Mouse (Mus musculus) forelimb bud, embryonic 11.5 days (tissue): ENCODE results near the gene 1600012H06Rik.
"Not testable (repeated sequence)": the region's sequence is repeated elsewhere in the genome, so short reads cannot be mapped to it uniquely, and the experiment has no call there.

Source experiments
- DNase-seq: peaks from one replicate; pipeline ENCODE4 v3.0.0-alpha.2; 2012; ENCODE audit warnings: low read depth, low spot score

Gene 1600012H06Rik

DNA sequence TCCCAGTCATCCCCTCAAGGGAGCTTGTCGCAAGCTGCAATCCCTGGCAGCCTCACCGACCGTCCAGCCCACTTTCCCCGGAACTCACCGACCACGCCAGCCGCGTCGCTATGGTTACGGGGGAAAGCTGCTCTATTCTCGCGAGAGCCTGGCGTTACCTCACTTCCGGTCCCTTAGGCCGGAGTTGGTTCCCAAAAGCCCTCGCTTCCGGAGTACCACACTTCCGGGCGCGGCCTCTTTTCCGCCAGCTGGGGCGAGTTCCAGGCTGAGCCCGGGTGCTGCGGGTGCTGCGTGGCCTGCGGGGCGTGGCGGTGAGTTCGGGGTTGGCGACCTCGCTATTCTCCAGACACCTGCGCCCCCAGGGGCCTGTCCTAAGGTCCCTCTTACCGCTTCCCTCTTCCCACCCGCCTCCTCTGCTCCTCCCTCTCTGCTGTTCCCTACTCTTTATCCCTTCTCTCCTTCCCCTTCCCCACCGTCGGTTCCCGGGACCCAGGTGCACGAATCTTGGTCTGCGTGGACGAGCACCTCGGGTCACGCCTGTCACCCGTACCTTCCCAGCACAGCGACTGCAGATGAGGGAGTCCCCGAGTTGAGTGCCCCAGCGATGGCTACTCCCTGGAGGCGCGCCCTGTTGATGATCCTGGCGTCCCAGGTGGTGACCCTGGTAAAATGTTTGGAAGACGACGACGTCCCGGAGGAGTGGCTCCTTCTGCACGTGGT is at the start of gene 1600012H06Rik, which contains the start of gene Wdr27:
Gene 1600012H06Rik (plus strand): TSS at position 176 of the 720 bp plus-strand sequence.
Gene Wdr27 (minus strand): TSS at position 150 of the 720 bp plus-strand sequence.
- DNase-seq = peak; percentile 99

DNA sequence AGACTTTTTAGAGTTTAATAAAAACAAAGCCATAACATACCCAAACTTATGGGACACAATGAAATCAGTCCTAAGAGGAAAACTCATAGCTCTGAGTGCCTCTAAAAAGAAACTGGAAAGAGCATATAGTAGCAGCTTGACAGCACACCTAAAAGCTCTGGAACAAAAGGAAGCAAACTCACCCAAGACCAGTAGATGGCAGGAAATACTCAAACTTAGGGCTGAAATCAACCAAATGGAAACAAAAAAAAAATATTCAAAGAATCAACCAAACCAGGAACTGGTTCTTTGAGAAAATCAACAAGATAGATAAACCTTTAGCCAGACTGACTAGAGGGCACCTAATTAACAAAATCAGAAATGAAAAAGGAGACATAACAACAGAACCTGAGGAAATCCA is 47.9 kb upstream of the 1600012H06Rik start:
- DNase-seq = not testable (repeated sequence)

DNA sequence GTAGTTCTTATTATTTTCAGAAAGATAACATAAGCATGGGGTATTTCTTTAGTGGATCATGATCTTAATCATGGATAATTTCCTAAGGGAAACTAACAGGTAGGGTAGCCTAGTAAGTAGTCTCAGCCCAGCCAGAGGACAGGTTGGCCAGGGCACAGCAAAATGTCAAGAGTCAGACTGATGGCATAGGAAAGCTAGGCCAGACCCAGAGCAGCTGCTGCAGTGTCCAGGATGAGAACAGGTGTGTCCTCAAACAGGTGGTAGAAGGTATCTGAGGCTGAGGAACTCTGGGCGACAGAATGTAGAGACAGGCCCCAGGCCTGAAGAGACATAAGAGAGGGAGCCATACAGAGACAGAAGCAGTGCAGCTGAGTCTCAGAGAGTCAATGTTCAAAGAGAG is 44.0 kb upstream of the 1600012H06Rik start:
- no peak for DNase-seq

DNA sequence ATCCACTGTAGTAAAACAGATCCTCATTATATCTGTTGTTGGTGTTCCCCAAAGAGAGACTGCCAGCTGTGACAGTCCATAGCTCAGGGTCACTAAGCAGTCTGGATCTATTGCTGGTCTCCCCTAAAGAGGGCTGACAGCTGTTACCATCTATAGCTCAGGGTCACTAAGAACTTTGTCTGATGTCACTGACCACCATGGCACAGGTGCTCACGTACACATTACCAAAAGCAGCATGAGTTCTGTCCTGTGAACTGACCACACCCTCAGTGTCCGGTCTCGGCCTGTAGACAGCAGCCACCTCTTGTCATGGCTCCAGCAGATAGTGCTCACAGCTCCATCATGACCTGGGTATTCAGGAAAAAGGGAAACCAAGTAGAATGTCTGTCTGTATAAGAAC is 39.8 kb upstream of the 1600012H06Rik start:
- no peak for DNase-seq

DNA sequence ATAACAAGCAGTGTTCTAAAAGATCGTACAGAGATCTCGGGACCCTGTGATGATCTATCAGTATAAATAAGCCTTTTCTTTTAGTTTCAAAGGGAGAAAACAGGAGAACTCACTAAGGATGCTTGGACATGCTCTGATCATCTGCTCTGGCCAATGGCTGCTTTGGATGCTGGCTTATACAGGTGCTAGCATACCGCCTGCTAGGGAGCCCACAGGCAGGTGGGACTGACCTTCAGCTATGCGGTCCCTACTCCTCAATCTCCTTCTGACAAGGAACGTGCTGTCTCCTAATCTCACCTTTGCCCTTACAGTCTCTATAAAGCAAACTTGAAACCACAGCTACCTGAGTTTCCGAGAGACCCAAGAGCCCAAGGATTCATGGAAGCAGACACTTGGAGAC is 38.8 kb upstream of the 1600012H06Rik start:
- DNase-seq = no peak

DNA sequence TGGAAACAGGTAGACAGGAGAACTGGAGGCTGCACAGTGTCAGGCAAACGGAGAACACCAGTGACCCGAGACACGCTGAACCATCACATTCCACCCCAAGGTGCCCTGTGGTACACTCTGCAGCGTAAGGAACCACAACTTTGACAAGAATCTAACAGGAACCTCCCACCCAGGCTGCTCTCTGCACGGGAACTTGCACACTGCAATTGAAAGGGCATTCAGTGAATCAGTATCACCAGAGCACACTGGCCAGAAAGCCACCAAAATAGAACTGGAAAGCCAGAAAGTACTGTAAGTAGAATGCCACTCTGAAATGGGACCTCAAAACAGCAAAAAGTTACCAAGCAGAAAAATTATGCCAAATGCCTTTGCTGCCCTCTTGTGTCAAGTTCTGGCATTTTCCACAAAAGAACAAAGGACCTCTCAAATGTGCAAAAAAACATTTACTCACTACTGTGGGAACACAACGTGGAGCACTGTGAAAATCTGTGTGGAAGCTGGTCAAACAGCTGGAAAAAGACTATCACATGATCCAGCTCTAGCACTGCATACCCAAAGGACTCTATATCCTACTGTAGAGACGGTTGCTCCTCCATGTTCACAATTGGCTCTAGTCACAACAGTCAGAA is 38.2 kb upstream of the 1600012H06Rik start:
- peak; percentile 87 for DNase-seq

DNA sequence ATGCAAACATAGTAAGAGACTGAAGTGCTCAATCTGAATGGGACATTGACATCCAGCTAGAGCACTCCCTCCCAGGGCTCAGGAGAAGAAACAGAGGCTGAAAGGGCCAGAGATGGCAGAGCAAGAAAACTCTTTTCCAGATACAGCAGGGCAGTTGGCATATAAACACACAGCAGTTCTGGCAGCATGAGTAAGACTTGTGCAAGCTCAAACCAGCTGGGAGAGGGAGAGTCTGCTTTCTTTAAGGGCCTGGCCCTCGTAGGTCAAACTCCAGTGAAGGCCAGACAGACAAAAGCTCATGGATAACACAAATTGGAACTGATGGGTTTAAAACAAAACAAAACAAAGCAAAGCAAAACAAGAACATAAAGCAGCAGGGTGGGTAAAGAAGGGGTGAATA is 36.4 kb upstream of the 1600012H06Rik start:
- DNase-seq = no peak

DNA sequence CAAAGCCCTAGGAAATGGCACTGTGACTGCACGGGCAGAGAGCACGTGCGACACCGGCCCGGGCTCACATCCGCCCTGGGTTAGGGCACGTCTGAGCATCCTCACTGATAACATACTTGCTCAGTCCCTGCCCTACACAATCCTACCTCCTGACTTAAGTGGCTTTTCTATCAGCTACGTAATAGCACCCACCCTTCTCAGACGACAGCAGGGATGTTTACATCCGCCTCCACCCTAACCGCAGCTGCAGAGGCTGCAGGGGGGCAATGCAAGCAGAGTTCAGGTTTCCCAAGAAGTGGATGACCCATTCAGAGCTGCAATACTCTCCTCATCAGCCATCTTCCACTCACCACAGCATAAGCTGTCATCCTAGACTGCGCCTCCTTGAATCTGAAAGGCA is 35.8 kb upstream of the 1600012H06Rik start:
- DNase-seq = no peak

DNA sequence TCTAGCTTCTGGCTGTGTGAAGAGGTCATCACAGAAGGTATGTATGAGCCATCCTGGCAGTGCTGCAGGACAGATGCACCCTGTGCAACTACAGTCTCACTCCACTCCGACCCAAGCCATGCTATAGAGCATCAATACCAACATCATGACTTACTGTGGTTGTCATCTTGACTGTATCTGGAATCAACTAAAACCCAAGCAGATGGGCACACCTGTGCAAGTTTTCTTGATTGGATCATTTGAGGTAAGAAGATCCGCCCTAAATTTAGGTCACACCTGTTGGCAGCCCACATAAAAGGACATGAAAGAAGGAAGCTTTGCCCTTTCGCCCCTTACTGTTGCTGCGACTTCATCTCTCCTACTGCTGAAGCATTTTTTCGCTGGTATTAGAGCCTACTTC is 33.7 kb upstream of the 1600012H06Rik start:
- no peak for DNase-seq

DNA sequence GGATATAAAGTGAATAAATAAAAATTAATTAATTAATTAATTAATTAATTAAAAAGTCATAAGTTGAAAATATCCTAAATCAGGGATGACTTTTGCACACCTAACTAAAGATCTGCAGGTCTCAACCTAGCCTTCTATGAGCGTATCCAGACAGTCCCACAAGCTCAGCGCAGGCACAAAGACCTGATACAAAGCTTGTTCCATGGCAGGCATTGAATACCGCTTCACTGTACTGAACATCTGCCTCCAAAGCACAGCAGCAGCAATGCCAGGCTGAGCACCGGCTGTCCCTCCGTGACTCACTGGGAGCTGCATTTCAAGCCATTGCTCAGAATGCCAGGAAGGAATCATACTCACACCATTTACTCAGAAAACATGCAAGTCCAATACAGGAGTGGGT is 32.2 kb upstream of the 1600012H06Rik start:
- no peak for DNase-seq

DNA sequence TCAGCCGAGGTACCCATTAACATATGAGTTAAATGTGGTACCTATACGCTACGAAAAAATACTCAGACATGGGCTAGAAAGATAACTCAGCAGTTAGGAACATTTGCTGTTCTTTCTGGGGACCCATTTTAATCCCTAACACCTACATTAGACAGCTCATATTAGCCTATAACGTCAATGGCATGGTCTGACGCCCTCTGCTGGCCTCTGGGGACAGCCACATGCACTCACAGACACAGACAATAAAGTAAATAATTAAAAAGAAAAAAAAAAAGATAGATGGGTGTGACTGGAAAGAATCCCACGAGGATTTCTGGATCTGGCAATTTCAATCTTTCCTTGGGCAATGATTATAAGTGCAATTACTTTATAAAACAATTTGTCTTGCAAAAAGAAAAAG is 30.6 kb upstream of the 1600012H06Rik start:
- DNase-seq = no peak

DNA sequence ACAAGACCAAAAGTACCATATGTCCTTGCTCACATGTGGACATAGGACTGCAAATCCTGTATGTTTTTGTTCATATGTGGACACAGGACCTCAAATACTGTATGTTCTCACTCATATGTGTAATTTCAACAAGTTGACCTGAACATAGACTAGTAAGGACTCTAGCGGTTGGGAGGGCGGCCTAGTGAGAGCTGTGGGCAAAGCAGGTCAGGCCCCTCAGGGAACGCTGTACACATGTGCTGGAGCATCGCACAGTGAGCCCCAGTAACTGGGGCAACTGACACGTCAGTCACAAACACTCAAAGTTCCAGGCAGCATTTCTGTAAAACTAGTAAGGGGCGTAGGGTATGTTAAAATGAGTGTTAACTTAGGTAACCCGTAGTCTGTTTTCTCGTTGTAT is 30.0 kb upstream of the 1600012H06Rik start:
- no peak for DNase-seq

DNA sequence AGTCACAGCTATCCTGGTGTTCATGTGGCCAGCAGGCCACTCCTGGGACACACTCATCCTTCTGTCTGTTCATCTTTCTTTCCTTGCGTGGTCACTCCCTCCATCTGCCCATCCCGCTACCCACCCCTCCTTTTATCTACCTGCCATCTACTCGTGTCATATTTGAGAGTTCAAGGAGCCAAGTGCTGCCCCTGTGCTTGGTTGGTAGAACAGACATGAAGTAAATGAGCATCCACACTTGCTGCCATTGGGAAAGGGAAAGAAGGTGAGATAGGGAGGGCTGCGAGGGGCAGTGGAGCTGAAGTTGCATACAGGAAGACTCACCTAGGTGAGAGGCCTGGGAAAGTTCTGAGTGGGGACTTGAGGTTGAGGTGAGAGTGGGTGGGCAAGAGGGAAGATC is 28.6 kb upstream of the 1600012H06Rik start:
- no peak for DNase-seq

DNA sequence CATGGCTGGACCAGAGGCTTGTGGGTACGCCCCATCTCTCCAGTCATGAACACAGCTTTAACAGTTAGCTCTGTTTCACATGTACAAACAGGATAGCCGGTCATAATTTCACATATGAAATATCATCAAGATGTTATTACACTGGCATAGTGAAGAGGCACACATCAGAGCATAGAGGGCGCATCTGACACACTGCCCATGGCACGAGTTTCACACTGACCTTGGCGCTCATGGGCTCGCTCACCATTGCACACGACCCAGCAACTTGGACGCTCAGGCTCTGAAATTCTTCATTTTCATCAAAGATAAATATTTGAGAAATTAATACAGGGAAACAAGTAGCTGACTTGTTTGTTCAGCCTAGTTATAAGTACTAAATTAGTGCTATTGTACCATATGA is 25.1 kb upstream of the 1600012H06Rik start:
- DNase-seq = no peak

DNA sequence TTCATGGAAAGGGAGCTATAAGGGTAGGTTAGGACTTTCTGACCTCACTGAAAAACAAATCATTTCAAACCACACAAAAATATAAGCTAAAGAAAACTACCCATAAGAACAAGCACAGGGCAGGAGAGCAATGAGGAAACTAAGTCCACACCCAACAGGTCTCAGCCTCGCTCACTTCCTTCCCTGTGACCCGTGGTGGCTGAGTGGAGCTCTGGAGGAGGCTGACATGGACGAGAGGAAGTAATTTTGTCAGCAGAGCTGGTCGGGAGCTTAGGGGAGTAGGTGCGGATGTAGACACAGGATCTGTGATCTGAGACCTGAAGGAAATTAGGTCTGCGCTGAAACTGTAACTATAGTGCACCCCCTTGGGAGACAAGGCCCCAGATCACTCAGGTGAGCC is 21.4 kb upstream of the 1600012H06Rik start:
- DNase-seq = no peak

DNA sequence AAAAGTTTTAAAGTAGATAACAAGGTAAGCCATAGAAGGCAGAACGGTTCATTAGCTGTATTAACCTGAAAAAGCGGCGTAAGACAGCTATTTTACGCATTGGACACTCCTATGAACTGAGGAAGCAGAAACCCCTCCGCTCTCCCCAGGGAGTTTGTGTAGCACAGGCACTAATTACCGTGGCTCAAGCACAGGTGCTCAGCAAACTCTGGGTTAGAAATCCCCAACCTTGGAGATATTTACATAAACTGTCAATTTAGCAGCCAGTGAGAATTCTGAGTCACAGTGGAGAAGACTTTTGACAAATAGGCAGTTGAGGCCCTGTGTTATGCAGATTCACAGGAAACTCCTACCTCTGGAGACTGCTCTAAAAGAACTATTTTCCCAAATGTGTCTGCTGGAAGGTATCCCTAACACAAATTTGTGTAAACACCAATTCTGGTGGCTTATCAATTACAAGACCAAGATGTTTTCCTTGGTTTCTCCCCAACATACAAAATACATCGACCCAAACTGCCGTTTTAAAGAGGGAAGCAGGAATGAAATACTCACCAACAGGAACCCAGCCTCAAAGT is 15.3 kb upstream of the 1600012H06Rik start:
- DNase-seq = no peak

DNA sequence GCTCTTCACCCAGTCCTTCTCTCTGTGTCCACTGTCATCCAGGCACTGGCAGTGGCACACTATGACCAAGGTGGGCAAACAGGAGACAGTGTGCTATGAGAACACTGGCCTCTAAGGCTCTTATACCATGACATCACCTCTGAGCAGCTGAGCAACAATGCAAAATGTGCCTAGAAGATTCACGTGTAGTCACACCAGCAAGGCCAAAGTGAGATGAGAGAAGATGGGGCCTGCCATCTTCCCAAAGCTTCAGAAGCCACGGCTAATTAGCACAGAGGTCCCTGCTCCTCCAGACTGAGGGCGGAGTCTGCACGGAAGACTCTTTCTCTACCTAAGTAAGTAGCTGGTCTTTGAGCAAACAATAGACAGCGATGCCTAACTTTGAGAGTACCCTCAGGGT is 14.4 kb upstream of the 1600012H06Rik start:
- no peak for DNase-seq

DNA sequence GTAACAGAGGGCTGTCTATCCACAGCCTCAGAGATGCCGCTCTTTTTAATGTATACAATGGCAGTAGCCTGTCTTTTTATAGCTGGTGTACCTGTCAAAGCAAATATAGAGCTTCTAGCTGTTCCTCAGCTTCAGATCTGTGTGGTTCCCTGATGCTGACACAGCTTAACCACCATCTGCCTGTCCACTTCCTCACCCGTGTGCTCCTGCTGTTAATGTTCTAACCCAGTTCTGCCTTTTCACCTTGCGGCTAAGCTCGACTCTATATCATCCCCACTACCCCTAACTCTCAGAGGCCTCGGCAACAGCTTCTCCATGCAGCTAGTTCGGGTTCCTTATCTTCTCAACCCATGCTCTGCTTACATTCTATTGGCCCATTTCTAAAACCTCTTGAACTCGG is 12.3 kb upstream of the 1600012H06Rik start:
- DNase-seq = no peak

DNA sequence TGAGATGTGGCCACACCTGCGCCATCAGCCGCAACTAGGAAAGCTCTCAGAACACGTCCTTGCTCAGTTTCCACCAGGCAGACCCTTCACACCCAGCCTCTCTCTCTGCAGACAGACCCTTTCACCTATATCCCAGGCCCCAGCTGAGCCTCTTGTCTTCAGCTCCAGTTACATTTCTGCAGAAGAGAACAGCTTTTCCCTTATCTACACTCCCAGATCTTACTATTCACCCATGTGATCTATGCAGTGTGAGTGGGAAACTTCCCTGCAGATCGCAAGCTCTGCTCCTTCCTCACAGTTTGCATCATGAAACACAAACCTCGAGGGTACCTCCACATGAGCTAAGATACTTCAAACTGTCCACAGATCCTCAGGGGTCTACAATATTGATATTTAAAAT is 11.5 kb upstream of the 1600012H06Rik start:
- no peak for DNase-seq

DNA sequence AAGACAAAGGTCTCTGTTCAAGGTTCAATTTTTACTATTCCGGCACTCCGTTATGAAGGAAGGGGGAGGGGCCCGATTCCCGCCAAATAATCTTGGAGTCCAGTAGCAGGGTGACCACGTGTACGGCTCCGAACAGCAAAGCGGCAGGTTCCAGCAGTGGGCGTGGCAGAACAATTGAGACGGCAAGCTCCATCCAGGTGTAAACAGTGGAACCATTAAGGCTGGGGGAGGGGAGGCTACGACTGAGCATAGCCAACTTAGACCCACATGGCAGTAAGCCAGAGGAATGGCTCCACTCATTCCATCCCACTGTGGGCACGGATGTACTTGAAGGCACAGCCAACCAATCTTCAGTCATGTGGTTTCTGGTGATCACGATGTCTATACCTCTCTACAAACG is 7.7 kb upstream of the 1600012H06Rik start:
- not testable (repeated sequence) for DNase-seq

DNA sequence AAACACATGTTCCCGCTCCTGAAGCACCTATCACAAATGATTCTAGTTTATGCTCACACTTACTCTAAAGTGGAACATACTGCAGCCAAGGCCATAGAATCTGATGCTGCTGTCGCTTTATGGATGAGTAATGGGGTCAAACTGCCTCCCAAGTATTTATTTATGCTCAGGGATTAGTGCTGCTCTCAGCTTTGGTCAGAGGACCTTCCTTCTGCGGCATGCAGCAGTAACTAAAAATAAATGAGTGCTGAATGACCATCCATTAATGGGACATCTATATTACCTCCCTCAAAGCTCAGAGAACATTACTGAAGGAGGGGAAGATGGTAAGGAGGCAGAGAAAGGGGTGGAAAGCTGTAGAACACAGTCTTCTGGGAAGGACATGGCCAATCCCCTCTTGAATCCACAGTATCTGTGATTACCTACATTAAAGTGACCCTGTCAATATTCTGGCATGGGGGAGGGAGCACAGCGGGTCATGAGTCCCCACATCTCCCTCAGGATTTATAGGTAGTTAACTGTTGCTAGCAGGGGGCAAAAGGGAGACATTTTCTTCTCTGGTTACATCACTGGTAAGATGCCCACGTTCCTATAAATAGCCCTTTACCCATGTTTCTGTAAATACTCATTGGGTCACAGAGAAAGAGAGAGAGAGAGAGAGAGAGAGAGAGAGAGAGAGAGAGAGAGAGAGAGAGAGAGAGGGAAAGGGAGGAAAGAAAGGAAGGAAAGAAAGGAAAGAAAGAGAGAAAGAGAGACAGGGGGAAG is 7.0 kb upstream of the 1600012H06Rik start:
- no peak for DNase-seq

DNA sequence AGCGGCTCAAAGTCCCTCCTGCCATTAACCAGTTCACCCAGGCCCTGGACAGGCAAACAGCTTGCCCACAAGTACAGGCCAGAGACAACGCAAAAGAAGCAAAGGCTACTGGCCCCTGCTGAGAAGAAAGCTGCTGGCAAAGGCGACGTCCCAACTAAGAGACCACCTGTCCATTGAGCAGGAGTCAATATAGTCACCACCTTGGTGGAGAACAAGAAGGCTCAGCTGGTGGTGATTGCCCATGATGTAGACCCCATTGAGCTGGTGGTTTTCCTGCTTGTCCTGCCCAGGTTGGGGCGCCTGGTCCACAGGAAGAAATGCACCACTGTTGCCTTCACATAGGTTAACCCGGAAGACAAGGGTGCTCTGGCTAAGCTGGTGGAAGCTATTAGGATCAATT is 803 bp upstream of the 1600012H06Rik start:
- DNase-seq = not testable (repeated sequence)
